Mouse (Mus musculus) embryonic facial prominence, embryonic 14.5 days (tissue): ENCODE measurements around the gene Zfp366. TPM values are rescaled to one million over a fixed set of nuclear protein-coding genes. Genes with fewer than 3 reads are reported as not detected.

ENCODE experiments used
- ATAC-seq: fragments of 200-750 bp; cut with Nextera tagmentation; 2 replicates; pipeline ENCODE4 v1.8.0; 2017; ENCODE audit warnings: low read depth, moderate number of reproducible peaks, moderate TSS enrichment
- DNase-seq: peaks from one replicate; pipeline ENCODE4 v3.0.0-alpha.2; 2015; ENCODE audit warnings: low spot score
- H3K27ac ChIP-seq: fragments of 300-500 bp; sonication (generic); replicated peaks from 2 replicates; pipeline ENCODE4 v1.5.1; 2014; ENCODE audit warnings: low read depth, mild to moderate bottlenecking, low read length, moderate library complexity
- H3K27me3 ChIP-seq: fragments of 300-500 bp; sonication (generic); replicated peaks from 2 replicates; pipeline ENCODE4 v1.6.1; 2014; ENCODE audit warnings: low read length; ENCODE audit not compliant: control insufficient read depth, insufficient read depth
- H3K36me3 ChIP-seq: fragments of 300-500 bp; sonication (generic); 2 replicates; pipeline ENCODE4 v1.6.1; 2014; ENCODE audit warnings: low read length, mixed read lengths; ENCODE audit not compliant: control insufficient read depth, insufficient read depth
- H3K4me1 ChIP-seq: fragments of 300-500 bp; sonication (generic); 2 replicates; pipeline ENCODE4 v1.6.1; 2014; ENCODE audit warnings: antibody characterized with exemption, low read length; ENCODE audit not compliant: control insufficient read depth, insufficient read depth
- H3K4me2 ChIP-seq: fragments of 300-500 bp; sonication (generic); 2 replicates; pipeline ENCODE4 v1.6.1; 2014; ENCODE audit warnings: low read depth, mild to moderate bottlenecking, low read length, moderate library complexity, mixed read lengths
- H3K4me3 ChIP-seq: fragments of 300-500 bp; sonication (generic); 2 replicates; pipeline ENCODE4 v1.5.1; 2014; ENCODE audit warnings: low read depth, mild to moderate bottlenecking, low read length
- H3K9ac ChIP-seq: fragments of 300-500 bp; sonication (generic); 2 replicates; pipeline ENCODE4 v1.6.1; 2014; ENCODE audit warnings: low read depth, mild to moderate bottlenecking, low read length, moderate library complexity, mixed read lengths
- H3K9me3 ChIP-seq: fragments of 300-500 bp; sonication (generic); 2 replicates; pipeline ENCODE4 v1.6.1; 2016; ENCODE audit warnings: low read length; ENCODE audit not compliant: control insufficient read depth
- WGBS: fragments of 180-500 bp; shearing (Covaris S2); extraction: QIAGEN DNeasy Blood & Tissue Kit; methylation state at CpG from one replicate; pipeline ENCODE4 v1.1.7; 2014; 5-methylcytosine and 5-hydroxymethylcytosine counted together
- polyA plus RNA-seq: library from polyadenylated mRNA; unstranded; fragments of >200 nt; fragmentation: Nextera tagmentation; extraction: Ambion mirVana; gene quantifications from 2 replicates; pipeline ENCODE4 v1.2.1, GENCODE M21; 2014

Gene Zfp366
- polyA plus RNA-seq, 1 experiment from 2014 or later, result 0.99 TPM

GRCm38 (mm10) chr13:99189671-99190070 lies 5.0 kb downstream of the Zfp366 start:
- WGBS, result 74% methylated on average over 3 of the region's 3 CpGs
- Histone ChIP-seq H3K4me1 (0 out of 2 replicates have a peak, but pooled peaks cover 8% of the 10 kb centered on the region), H3K4me3 (no peak overlapping the region), H3K27me3 (no peaks in the 10 kb centered on the region), H3K9ac (no peak overlapping the region), H3K27ac (peak overlapping the region; percentile 17; the same call in 1 of the 2 replicates), H3K36me3 (no peaks in the 10 kb centered on the region), H3K9me3 (no peaks in the 10 kb centered on the region), H3K4me2 (no peak overlapping the region)
- no peak for ATAC-seq
- DNase-seq, result no peak

GRCm38 (mm10) chr13:99190466-99190865 lies 5.8 kb downstream of the Zfp366 start:
- Histone ChIP-seq H3K36me3 (no peaks in the 10 kb centered on the region), H3K9ac (no peak overlapping the region), H3K4me2 (no peak overlapping the region), H3K27me3 (no peaks in the 10 kb centered on the region), H3K27ac (no peak overlapping the region; the same call in 1 of the 2 replicates), H3K4me1 (0 out of 2 replicates have a peak, but pooled peaks cover 8% of the 10 kb centered on the region), H3K4me3 (no peak overlapping the region), H3K9me3 (no peaks in the 10 kb centered on the region)
- WGBS, result 66% methylated on average over 11 of the region's 11 CpGs
- DNase-seq (peak; percentile 26), ATAC-seq (no peak)

GRCm38 (mm10) chr13:99191063-99191462 lies 6.4 kb downstream of the Zfp366 start:
- Histone ChIP-seq H3K4me1 (0 out of 2 replicates have a peak, but pooled peaks cover 8% of the 10 kb centered on the region), H3K36me3 (no peaks in the 10 kb centered on the region), H3K9me3 (no peaks in the 10 kb centered on the region), H3K27ac (no peak overlapping the region), H3K4me3 (no peak overlapping the region), H3K27me3 (no peaks in the 10 kb centered on the region), H3K9ac (no peak overlapping the region), H3K4me2 (no peak overlapping the region)
- WGBS, result 83% methylated on average over 13 of the region's 13 CpGs
- ATAC-seq, result no peak
- no peak for DNase-seq

- no peaks in the 10 kb centered on the region for H3K4me1 ChIP-seq
- H3K4me3 ChIP-seq, result no peak overlapping the region
- H3K27ac ChIP-seq, result no peak overlapping the region
- DNase-seq (no peak), ATAC-seq (no peak)
- H3K4me2 ChIP-seq, result no peak overlapping the region
- H3K9me3 ChIP-seq, result no peaks in the 10 kb centered on the region
- H3K36me3 ChIP-seq, result no peaks in the 10 kb centered on the region
- 79% methylated on average over 12 of the region's 12 CpGs for WGBS
- H3K27me3 ChIP-seq, result no peaks in the 10 kb centered on the region
- H3K9ac ChIP-seq, result no peak overlapping the region
These were observed 11.7 kb downstream of the Zfp366 start for GRCm38 (mm10) chr13:99196314-99196713.

- DNase-seq (no peak), ATAC-seq (no peak)
- Histone ChIP-seq H3K27me3 (no peaks in the 10 kb centered on the region), H3K9ac (no peak overlapping the region), H3K4me1 (no peaks in the 10 kb centered on the region), H3K4me3 (no peak overlapping the region), H3K36me3 (no peaks in the 10 kb centered on the region), H3K27ac (no peak overlapping the region), H3K4me2 (no peak overlapping the region), H3K9me3 (no peaks in the 10 kb centered on the region)
- 62% methylated on average over 4 of the region's 4 CpGs for WGBS
These were observed 12.2 kb downstream of the Zfp366 start for GRCm38 (mm10) chr13:99196865-99197264.

GRCm38 (mm10) chr13:99201647-99202574 lies 17.3 kb downstream of the Zfp366 start:
- H3K9ac ChIP-seq, result no peak overlapping the region
- H3K27ac ChIP-seq, result peak overlapping the region; percentile 28; the same call in 1 of the 2 replicates
- no peaks in the 10 kb centered on the region for H3K9me3 ChIP-seq
- no peaks in the 10 kb centered on the region for H3K36me3 ChIP-seq
- no peak overlapping the region for H3K4me2 ChIP-seq
- H3K4me1 ChIP-seq, result no peaks in the 10 kb centered on the region; the same call in 1 of the 2 replicates
- WGBS, result 58% methylated on average over 16 of the region's 16 CpGs
- DNase-seq, result peak; percentile 32
- H3K27me3 ChIP-seq, result no peaks in the 10 kb centered on the region
- ATAC-seq, result no peak
- H3K4me3 ChIP-seq, result no peak overlapping the region

GRCm38 (mm10) chr13:99207214-99207613 lies 22.6 kb downstream of the Zfp366 start:
- no peaks in the 10 kb centered on the region for H3K27me3 ChIP-seq
- no peaks in the 10 kb centered on the region; the same call in 1 of the 2 replicates for H3K4me1 ChIP-seq
- no peak overlapping the region for H3K4me2 ChIP-seq
- H3K4me3 ChIP-seq, result no peak overlapping the region
- H3K9ac ChIP-seq, result no peak overlapping the region
- H3K36me3 ChIP-seq, result no peaks in the 10 kb centered on the region
- no peak overlapping the region for H3K27ac ChIP-seq
- no peaks in the 10 kb centered on the region for H3K9me3 ChIP-seq
- ATAC-seq, result no peak
- no peak for DNase-seq
- 85% methylated on average over 9 of the region's 9 CpGs for WGBS

GRCm38 (mm10) chr13:99209859-99210258 lies 25.2 kb downstream of the Zfp366 start:
- 84% methylated on average over 5 of the region's 5 CpGs for WGBS
- no peak for ATAC-seq
- Histone ChIP-seq H3K4me2 (no peak overlapping the region), H3K27ac (no peak overlapping the region), H3K4me1 (no peaks in the 10 kb centered on the region), H3K9ac (no peak overlapping the region), H3K9me3 (no peaks in the 10 kb centered on the region), H3K36me3 (no peaks in the 10 kb centered on the region), H3K4me3 (no peak overlapping the region), H3K27me3 (no peaks in the 10 kb centered on the region)
- no peak for DNase-seq
